In the genomic region with DNA sequence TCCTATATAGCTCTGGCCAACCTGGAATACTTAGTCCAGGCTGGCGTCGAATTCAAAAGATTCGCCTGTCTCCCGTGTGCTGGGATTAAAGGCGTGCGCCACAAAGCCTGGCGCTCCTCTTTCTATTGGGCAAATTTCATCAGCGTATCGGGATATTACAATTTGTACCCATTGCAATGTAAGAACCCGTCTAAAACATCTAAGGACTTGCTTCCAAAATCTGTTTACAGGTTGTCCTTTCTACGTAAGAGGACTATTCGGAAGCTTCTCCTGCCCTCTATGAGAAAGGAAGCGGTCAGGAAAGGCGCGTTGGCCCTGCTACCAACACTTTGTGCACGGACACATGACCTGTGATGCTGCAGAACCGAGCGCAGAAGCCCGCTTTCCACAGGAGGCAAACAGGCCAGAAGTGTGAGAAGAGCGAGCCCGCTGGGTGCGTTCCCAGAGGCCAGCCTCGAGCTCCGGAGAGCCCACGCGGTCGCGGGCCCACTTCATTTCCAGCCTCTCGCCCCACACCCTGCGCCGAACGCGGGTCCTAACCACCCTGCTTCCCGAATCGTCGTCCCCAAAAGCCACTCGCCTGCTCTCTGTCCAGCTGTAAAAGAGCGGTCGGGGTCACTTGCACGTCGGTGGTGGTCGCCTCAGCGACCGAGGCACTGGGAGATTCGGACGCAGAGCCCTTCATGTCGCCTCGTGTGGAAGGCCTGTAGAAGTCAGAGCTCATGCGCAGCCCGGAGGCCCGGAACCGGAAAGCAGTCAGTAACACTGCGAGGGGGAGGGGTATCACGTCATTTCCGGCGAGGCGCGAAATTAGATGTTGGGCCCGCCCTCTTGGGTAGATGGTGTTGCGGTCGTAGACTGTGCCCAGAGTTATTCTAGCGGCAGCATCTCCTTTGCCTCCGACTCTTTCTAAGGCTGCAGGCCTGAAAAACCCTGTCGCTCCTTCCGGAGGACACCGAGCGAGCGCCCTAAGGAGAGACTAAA, we compare ENCODE assay signal across 8 mouse cellular contexts. TPM values are rescaled to one million over a fixed set of nuclear protein-coding genes. Genes with fewer than 3 reads are reported as not detected.
A peak's percentile ranks its signal among the peaks of the same experiment; 100 is the strongest.
DNase-seq lines count a peak whose midpoint lies in the region; ATAC-seq and TF ChIP-seq lines count a peak whose summit lies in the region.

TSS of gene Rsl1d1 (minus strand) at position 761 of the 984 bp plus-strand sequence.

- peaks cover 16% of the 10 kb centered on the region for H3K4me1 ChIP-seq in forebrain, embryonic 14.5 days (ENCODE audit: control insufficient read depth, insufficient read depth, low read length)
- peaks cover 9% of the 10 kb centered on the region for H3K4me1 ChIP-seq in lung, adult 2 months (ENCODE audit: control insufficient read depth, insufficient read depth, low read length)

- peak within 1 kb of the TSS; percentile 97 for H3K4me2 ChIP-seq in forebrain, embryonic 14.5 days (ENCODE audit: low read length)

- H3K9me3 ChIP-seq in forebrain, embryonic 14.5 days (replicated peaks; ENCODE audit: control insufficient read depth, low read length) = no peaks in the 10 kb centered on the region

- TF ChIP-seq CTCF in lung, adult 2 months (IDR thresholded peaks at IDR 0.05; ENCODE audit: insufficient read depth, low read length) = no peak

- no peaks in the 10 kb centered on the region for H3K27me3 ChIP-seq in forebrain, embryonic 14.5 days (replicated peaks; ENCODE audit: control insufficient read depth, insufficient read depth, low read length)

- under 1% methylated on average over 68 of the region's 68 CpGs for WGBS in forebrain, embryonic 14.5 days
- WGBS in lung, adult 2 months = under 1% methylated on average over 68 of the region's 68 CpGs

- peaks cover 40% of the 10 kb centered on the region for H3K36me3 ChIP-seq in forebrain, embryonic 14.5 days (ENCODE audit: control insufficient read depth, insufficient read depth, low read length)

- H3K27ac ChIP-seq in forebrain, embryonic 14.5 days (ENCODE audit: low read depth, low read length) = peak within 1 kb of the TSS; percentile 65

- DNase-seq in ES-CJ7 (ENCODE audit: low read depth, low spot score) = peak; percentile 96
- DNase-seq in cerebellum, adult 11 months = peak; percentile 86
- DNase-seq in forebrain, embryonic 14.5 days (ENCODE audit: low spot score) = peak; percentile 98
- peak; percentile 82 for DNase-seq in heart, postnatal 25 days (ENCODE audit: low spot score)
- peak; percentile 88 to 94 for DNase-seq in layer of hippocampus, adult 18-20 months (ENCODE audit: low spot score in 2 of 2)
- peak; percentile 88 for DNase-seq in lung, adult 2 months
- peak; percentile 81 to 86 for DNase-seq in thymus, adult 18-20 months

- TF ChIP-seq POLR2A in lung, adult 2 months (IDR thresholded peaks at IDR 0.05; ENCODE audit: borderline replicate concordance, extremely low read depth, low read depth, low read length) = peak; percentile 62; the same call in 1 of the 2 replicates

- peak; percentile 99 for ATAC-seq in forebrain, embryonic 14.5 days
- ATAC-seq in neutrophil, adult 5-6 weeks (ENCODE audit: extremely low read depth, insufficient number of reproducible peaks, low FRiP score, poor library complexity, severe bottlenecking) = peak; percentile 99

- H3K9ac ChIP-seq in forebrain, embryonic 14.5 days (ENCODE audit: low read length) = peak within 1 kb of the TSS; percentile 89

- peak within 1 kb of the TSS; percentile 89 for H3K4me3 ChIP-seq in forebrain, embryonic 14.5 days (ENCODE audit: low read depth, low read length)
- H3K4me3 ChIP-seq in lung, adult 2 months (replicated peaks; ENCODE audit: extremely low read depth, low read depth, low read length) = peak within 1 kb of the TSS; percentile 99

- intact Hi-C loops in heart, postnatal 25 days (cut with DNase I) = loop anchor here (1.0 to 5.0 kb wide), 4 partner anchors 26 to 214 kb away; partner anchors contain the start of genes Gspt1, Snx29 and Zc3h7a

RNA-seq across cellular contexts. Expression of gene Rsl1d1, which starts in this region (rescaled TPM):
- polyA plus RNA-seq in forebrain, embryonic 14.5 days (2014; fragmentation: Nextera tagmentation; extraction: Ambion mirVana) = 192 and 195 TPM in 2 replicates
- total RNA-seq in heart, postnatal 25 days (2021) = 10 to 100 TPM; 52.7 to 56.8 TPM
- 10 to 100 TPM; 52.0 to 55.9 TPM for total RNA-seq in layer of hippocampus, adult 18-20 months (2021)
- 3.7 and 6.0 TPM in 2 replicates for polyA plus RNA-seq in lung, adult 2 months (2012; rRNA removed)
- 69.9 and 76.5 TPM in 2 replicates for total RNA-seq in neutrophil, adult 5-6 weeks (2017)

Comparison
In these comparisons a context has a peak if more than half of its experiments do, and no peak if none do; other contexts are left out.
1. Peak in every context shown above with its lines: DNase-seq, ATAC-seq, H3K4me3 ChIP-seq and H3K27ac ChIP-seq.
2. RNA of gene Rsl1d1 (polyA plus RNA-seq): 192 to 195 TPM in forebrain, embryonic 14.5 days; 3.7 to 6.0 TPM in lung, adult 2 months; every median in the first group is over 10 times any median in the second.